Mouse (Mus musculus): ENCODE measurements at regions not wholly inside any gene's neighbourhood (a gene's known extent, or its start where the extent isn't known, plus 50 kb on each side); places are given as distances from the start of the nearest gene placed in this dataset.

GRCm38 (mm10) chr1:43394035-43394434 is 50.3 kb upstream of the Nck2 start:
- Histone ChIP-seq H3K4me3 (replicated peaks) (no peak overlapping the region), H3K9ac (replicated peaks) (no peak overlapping the region), H3K4me1 (replicated peaks) (no peaks in the 10 kb centered on the region), H3K36me3 (no peaks in the 10 kb centered on the region), H3K9me3 (no peaks in the 10 kb centered on the region), H3K27ac (no peak overlapping the region), H3K27me3 (no peaks in the 10 kb centered on the region), H3K4me2 (replicated peaks) (no peak overlapping the region)
- WGBS: 97% methylated on average over 2 of the region's 2 CpGs
- ATAC-seq: no peak

Measured in midbrain, embryonic 13.5 days (tissue).